Mouse (Mus musculus) kidney, adult 9 months (tissue): Measurements from ENCODE around the gene Lin7a.
"Not testable (repeated sequence)": the region's sequence is repeated elsewhere in the genome, so short reads cannot be mapped to it uniquely, and the experiment has no call there.

Experiments
- DNase-seq: peaks from one replicate; pipeline ENCODE4 v3.0.0; 2022

Lin7a gene

GRCm38 (mm10) chr10:107237736-107238135 is 33.8 kb upstream of the Lin7a start:
- DNase-seq, result no peak

- DNase-seq, result no peak
Measured at GRCm38 (mm10) chr10:107238151-107238860, 33.2 kb upstream of the Lin7a start.

- no peak for DNase-seq
Measured at GRCm38 (mm10) chr10:107238861-107239435, 32.5 kb upstream of the Lin7a start.

- no peak for DNase-seq
Measured at GRCm38 (mm10) chr10:107239651-107240330, 31.7 kb upstream of the Lin7a start.

- no peak for DNase-seq
Measured at GRCm38 (mm10) chr10:107240446-107240845, 31.0 kb upstream of the Lin7a start.

- no peak for DNase-seq
Measured at GRCm38 (mm10) chr10:107240986-107241385, 30.5 kb upstream of the Lin7a start.

GRCm38 (mm10) chr10:107241406-107241805 is 30.1 kb upstream of the Lin7a start:
- DNase-seq, result no peak

GRCm38 (mm10) chr10:107241999-107242398 is 29.5 kb upstream of the Lin7a start:
- DNase-seq, result not testable (repeated sequence)

GRCm38 (mm10) chr10:107242696-107243400 is 28.6 kb upstream of the Lin7a start:
- DNase-seq, result no peak

- DNase-seq, result no peak
Measured at GRCm38 (mm10) chr10:107244211-107244610, 27.3 kb upstream of the Lin7a start.

- DNase-seq, result no peak
Measured at GRCm38 (mm10) chr10:107244691-107245530, 26.6 kb upstream of the Lin7a start.

GRCm38 (mm10) chr10:107245531-107245840 is 26.0 kb upstream of the Lin7a start:
- no peak for DNase-seq

- no peak for DNase-seq
Measured at GRCm38 (mm10) chr10:107245961-107246460, 25.5 kb upstream of the Lin7a start.

- DNase-seq, result no peak
Measured at GRCm38 (mm10) chr10:107247001-107247670, 24.4 kb upstream of the Lin7a start.

GRCm38 (mm10) chr10:107248481-107248880 is 23.0 kb upstream of the Lin7a start:
- no peak for DNase-seq

GRCm38 (mm10) chr10:107249056-107249455 is 22.4 kb upstream of the Lin7a start:
- DNase-seq, result no peak

- no peak for DNase-seq
Measured at GRCm38 (mm10) chr10:107249606-107250186, 21.8 kb upstream of the Lin7a start.

- DNase-seq, result no peak
Measured at GRCm38 (mm10) chr10:107250346-107251210, 20.9 kb upstream of the Lin7a start.

GRCm38 (mm10) chr10:107251271-107251670 is 20.2 kb upstream of the Lin7a start:
- no peak for DNase-seq

GRCm38 (mm10) chr10:107251801-107252502 is 19.5 kb upstream of the Lin7a start:
- no peak for DNase-seq
